Mouse (Mus musculus) mesoderm, embryonic 11.5 days (tissue): ENCODE measurements at regions not wholly inside any gene's neighbourhood (a gene's known extent, or its start where the extent isn't known, plus 50 kb on each side); places are given as distances from the start of the nearest gene placed in this dataset.

Source experiments
- DNase-seq: peaks from one replicate; pipeline ENCODE4 v3.0.0-alpha.2; 2012; ENCODE audit warnings: low read depth, low spot score

DNA sequence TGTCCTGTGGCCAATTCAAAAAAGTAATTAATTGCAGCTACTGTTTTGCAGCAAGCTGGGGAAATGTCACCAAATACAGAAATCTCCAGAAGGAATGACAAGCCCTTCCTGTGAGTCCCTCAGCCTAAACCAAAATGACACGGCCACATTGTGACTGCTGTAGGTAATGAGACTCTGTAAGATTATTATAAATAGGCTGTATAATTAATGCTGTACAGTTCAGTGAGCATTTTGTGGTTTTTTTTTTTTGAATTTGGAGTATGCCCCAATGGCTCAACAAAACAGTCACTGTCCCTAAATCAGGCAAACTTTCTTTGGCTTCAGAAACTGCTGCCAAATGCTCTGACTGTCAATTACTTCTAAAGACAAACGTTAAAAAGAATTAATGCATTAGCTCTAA is 615.9 kb upstream of the Sema6d start:
- DNase-seq: no peak

GRCm38 (mm10) chr2:123486681-123487080 is 603.1 kb upstream of the Sema6d start:
- no peak for DNase-seq

DNA sequence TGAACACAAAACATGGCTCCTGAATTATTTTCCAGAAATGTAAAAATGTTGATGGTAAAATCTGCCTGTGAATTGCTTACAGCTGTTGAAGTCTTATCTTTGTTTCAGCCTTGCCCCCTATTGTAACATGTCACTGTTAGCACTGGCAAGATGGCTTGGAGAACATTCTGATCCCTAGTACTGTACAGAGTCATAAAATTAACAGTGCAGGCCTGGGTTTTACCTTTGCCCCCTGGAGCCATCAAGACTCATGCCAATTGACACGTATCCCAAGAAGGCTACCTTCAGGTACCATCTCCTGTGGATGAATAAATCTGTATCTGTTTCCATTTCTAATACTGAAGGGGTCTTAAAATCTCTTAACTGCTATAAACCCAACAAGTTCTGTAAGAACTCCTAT is 583.6 kb upstream of the Sema6d start:
- no peak for DNase-seq

DNA sequence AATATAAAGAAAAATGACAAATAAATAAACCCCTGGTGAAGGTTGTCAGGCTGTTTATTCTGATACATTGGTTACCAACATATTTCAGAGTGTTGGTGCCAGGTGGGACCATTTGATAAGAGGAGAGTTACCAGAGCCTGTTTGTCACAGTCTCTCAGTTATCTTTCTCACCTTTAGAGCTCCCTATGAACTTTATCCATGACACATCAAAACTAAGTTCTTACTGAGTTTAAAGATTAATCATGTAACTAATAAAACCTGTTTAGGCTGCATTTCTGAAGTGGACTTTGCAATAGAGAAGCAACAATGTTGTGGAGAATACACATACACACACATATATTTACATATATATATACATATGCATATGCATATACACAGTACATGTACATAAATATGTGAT is 582.7 kb upstream of the Sema6d start:
- DNase-seq: no peak

GRCm38 (mm10) chr2:123528915-123529314 is 560.9 kb upstream of the Sema6d start:
- DNase-seq: no peak

- peak; percentile 2 for DNase-seq
These were observed 556.6 kb upstream of the Sema6d start for GRCm38 (mm10) chr2:123532946-123533791.

DNA sequence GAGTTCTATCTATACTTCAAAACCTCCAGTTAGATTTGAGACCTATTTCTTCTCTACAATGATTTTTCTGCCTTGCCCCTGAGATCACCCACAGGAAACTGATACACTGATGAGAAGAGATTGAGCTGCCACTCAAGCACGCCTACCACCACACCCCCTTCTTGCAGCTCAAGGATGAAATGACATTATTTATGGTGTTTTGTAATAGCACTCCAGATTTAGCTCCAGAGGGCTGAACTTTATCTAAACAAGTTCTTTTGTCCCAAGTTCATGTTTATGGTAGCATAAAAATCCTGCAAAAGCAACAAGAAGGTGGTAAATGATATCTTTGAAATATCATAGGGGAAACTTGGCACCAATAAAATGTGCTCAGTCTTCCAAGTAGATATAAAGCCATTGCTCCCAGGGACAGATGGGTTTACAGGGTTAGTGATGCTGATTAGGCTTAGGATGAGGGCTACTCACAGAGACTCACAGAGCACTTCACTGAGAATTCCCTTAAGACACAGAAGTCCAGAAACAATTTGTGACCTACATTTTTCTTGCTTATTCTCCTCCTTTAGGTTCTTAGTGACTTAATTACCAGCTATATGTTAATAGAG is 538.4 kb upstream of the Sema6d start:
- no peak for DNase-seq

- DNase-seq: peak; percentile 37
These were observed 531.6 kb upstream of the Sema6d start for GRCm38 (mm10) chr2:123558123-123558650.
